Mouse (Mus musculus) fat pad, adult 2 months (tissue): ENCODE data around the gene Bbs9.

Source experiments
- DNase-seq: peaks from one replicate; pipeline ENCODE4 v3.0.0-alpha.2; 2011; ENCODE audit warnings: low read depth, low spot score; ENCODE audit errors: extremely low read depth

Bbs9 gene

DNA sequence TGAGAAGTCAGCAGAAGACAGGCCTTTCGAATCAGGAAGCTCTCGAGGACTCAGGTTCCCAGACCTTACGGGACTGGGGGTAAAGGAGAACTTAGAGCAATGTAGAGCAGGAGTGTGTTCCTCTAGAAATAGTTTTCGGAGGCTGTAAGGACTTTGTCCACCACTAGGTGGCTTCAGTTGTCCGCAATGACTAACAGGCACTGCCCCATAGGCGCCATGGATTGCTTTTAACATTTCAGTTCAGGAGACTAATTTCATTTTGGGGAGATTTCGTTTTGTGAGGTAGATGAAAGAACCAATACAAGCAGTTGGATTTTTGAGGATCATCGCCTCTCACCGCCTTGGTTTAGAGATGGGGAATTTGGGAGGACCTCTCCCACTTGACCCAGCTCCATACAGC is 149.5 kb downstream of the Bbs9 start:
- no peak for DNase-seq

DNA sequence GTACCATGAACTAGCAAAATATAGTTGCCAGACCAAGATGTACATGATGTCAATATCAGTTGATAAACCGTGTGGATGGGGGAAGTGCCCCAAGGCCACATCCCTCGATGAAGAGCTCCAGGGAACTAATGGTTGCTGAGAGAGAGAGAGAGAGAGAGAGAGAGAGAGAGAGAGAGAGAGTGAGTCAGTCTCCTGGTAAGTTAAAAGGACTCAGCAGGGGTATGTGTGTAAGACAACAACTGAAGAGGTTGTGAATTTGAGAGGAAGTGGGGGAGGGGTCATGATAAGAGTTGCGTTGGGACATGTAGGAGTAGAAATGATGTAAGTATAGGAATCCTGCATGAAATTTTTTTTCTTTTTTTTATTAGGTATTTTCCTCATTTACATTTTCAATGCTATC is 150.5 kb downstream of the Bbs9 start:
- DNase-seq, result no peak

DNA sequence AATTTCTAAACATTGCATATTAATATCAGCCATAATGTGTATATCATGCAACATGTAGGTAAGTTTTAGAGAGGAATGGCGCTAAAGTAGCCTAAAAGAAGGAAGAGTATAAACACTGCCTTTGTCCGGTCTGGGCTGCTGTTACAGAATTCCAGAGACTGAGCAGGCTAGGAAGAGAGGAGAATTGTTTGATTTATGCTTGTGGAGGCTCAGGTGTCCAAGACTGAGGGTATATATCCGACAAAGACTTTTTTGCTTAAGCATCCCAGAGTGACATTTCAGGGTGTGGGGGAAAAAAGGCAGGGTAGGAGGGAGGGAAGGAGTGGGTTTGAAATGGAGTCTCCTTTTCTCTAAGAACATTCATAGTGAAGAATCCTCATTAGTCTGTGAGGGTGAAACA is 152.4 kb downstream of the Bbs9 start:
- DNase-seq, result no peak

DNA sequence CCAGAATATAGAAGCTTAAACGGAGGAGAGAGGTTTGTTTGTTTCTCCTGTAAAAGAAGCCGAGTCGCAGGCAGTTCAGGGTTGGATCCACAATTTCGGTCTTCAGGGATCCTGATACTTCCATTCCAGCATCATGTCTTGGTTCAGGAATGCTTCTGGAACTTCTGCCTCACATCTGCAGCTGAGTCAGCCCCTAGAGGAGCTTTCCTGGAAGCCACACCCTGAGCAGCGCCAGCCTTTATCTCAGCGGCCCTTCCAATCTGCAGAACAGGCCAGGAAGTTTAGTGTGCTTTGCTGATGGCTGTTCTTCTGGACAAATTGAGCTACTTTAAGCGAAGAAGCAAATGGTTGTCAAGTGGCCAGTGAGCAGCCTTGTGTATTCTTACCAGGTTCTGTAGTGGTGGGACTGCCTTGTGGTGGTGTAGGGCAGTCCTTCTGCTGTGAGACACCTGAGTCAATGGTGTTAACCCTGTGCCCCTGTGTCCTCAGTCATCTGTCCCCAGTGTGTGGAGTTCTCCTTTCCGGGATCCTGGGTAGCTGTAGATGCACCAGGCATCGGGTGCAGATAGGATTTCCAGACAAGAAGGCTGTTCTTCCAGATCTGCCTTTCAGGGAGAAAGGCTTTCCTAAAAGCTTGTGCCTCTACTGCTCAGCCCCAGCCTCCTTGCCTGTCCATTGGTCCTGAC is 157.4 kb downstream of the Bbs9 start:
- DNase-seq, result no peak

DNA sequence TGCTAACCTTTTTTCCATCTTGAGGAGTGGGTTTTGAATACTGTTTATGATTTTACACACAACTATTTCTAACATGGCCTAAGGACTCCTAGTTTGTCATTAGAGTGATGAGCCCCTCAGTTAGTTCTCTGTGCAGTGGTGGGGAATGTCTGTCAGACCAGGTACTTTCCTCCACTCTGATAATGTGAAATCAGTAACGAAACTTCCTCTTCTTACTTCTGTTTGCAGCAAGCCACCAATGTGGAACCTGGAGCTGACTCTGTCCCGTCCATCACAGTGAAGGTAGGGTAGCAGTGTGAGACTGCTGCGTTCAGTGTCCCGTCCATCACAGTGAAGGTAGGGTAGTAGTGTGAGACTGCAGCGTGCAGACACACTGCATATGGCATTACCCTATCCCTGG is 163.0 kb downstream of the Bbs9 start:
- no peak for DNase-seq

DNA sequence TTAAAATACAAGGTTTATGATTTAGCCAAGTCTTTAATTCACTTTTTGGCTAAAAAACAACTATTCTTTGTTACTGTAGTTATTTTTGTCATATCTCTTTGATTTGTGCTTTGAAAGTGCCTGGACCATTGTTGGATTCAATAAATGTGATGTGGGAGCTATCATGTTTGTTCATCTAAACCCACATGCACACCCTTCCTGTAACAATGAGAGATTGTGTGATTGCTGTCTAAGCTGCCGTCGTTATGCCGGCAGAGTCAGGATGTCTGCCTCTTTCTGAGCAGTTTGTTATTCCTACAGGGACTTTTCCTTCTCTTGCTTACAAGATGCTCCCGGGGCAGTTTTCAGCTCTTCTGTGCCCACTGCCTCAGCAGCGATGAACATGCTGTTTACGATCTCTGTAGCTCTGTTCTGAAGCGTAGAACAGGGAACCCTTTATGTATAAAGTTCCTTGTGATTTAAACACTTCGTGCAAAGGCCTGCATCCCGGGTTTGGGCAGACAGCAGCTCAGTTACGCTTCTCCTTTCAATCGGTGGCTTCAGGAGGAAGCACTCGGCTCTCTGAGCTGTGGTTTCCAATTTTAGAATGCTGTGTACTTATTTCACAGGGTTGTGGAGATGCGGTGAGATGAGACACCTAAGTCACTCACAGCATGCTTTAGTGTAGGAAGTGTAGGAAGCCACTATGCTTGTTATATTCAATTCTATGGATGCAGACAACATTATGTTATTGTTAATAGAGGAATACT is 165.3 kb downstream of the Bbs9 start:
- no peak for DNase-seq

DNA sequence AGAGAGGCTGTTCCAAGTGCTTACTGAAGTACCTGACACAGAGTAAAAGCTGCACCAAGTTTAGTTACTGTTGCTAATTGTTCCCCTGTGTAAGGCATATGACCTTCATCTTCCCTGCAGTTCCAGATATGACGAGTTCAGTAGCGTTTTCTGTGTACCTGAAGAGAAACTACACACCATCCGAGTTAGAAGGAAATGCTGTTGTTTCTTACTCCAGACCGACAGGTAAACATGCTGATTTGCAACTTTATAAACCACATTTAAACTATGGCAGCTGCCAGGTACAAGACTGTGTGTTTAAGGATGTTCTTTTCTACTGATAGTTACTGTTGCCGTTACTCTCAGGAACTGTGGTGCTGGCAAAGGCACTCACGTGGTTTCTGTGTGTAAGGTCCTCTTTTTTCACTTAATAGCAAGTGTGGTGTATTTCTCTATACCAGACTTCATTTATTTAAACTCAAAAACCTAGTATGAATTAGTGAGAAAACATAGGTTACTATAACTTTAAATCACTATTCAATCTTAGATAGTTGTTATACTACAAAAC is 170.4 kb downstream of the Bbs9 start:
- DNase-seq, result no peak

DNA sequence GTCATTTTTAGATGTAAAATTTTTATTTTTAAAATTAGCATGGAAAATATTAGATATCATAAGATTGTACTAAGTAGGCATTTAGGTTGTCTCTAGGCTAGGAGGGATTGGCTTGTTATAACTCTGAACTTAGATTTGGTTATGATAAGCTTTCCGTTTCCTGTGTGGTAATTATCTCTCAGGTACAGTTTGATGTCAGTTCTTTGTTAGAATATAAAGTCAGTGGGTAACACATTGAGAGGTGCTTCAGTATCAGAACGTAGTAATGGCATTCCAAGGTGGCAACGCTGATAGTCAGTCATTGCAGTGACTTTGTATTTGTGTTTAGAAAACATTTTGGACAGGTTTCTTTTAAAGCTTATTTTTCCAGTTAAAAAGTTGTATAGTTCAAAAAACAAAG is 170.9 kb downstream of the Bbs9 start:
- DNase-seq, result no peak

DNA sequence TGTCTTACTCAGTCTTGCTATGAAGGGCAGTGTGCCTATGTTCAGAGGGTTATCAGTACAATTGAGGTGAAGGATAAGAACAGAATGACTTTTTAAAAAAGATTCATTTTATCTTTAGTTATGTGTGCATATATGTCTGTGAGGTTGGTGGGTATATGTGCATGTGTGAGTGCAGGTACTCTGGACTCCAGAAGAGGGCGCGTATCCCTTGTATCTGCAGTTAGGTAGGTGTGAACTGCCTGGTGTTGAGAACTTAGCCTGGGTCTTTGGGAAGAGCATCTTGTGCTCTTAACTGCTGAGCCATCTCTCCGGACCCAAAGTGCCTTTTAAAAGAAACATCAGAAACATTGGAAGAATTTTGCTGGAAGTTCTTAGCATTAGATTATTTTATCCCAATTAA is 172.6 kb downstream of the Bbs9 start:
- no peak for DNase-seq

DNA sequence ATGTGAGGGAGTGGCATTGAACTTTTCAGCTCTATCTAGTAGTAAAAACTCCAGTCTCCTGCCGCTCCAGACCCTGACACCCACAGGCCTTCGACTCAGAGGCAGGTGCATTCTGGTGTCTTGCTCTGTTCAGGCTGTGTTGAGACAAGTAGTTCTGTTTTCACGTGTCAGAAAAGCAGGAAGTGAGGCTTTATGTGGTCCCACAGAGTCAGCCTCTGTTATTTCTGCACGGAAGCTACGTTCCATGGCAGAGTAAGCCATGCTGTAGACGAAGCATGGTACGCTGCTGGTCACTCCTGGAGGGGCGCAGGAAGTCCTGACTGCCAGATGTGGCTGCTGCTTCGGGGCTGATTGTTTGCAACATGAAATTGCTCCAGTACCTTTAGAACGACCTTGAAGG is 174.1 kb downstream of the Bbs9 start:
- DNase-seq, result no peak

DNA sequence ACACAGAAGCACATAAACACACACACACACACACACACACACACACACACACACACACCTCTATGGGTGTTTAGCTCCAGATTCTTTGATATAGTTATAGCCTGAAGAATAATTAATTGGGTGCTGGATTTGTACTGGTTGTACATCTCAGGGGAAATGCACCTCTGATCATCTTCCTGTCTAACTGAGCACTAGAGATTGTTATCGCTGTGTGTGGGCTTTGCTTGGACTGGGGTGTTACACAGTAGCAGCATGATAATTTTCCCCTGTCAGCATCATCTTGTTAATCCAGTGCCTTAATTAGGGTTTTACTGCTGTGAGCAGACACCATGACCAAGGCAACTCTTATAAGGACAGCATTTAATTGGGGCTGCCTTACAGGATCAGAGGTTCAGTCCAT is 175.3 kb downstream of the Bbs9 start:
- DNase-seq, result no peak

DNA sequence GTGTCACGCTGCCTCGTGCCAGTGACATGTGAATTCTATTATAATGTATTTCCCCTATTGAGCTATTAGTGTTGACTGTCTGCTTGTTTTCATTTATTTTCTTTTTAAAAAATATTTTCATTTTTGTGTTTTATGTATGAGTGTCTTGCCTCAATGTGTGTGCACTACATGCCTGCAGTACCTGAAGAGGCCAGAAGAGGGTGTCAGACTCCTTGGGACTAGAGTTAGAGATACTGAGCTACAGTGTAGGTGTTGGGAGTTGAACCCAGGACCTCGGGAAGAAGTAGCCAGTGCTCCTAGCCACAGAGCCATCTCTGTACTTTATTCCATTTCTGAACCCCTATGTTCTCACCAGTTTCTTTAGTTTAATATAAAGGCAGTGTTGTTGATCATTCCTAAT is 176.1 kb downstream of the Bbs9 start:
- DNase-seq, result no peak

DNA sequence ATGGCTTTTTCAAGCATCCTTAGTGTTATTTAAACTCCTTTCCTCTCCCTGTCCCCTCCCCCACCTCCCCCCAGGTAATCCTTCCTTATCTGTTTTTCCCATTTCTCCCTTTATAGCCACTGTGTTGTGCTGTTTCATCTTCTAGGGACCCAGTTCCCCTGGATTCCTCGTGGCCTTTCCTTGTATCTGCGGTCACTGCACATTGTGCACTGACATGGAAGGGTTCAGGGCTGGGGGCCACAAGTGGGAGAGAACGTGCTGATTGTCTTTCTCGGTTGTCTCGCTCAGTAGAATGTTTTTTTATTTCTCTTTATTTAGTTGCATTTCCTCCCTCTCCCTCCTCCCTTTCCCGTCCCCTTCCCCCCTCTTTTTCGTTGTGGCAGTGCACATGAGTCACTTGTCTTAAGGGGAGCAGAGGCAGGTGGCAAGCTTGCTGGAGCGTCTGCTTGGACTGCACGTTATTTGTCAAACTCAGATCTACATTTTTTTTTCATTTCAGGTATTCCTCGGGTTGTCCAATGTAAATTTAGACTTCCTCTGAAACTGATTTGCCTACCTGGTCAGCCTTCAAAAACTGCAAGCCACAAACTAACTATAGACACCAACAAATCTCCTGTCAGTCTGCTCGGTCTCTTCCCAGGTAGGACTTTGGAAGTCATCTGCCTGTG is 179.3 kb downstream of the Bbs9 start:
- DNase-seq, result no peak

DNA sequence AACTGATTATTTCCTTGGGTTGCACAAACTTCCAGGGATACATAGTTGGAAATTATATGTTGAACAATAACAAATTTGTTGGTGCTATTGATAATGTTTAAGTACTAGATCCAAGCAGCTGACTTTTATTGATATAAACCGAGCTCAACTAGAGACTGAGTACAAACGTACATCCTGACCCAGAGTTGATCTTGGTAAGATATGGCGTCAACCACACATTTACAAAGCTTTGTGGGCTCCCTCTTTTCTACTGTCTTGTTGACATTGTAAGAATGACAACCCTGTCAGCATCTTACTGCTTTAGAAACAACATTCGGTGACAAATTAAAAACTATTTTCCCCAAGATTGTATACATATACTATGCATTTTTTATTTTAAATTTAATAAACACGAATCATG is 181.7 kb downstream of the Bbs9 start:
- DNase-seq, result no peak

DNA sequence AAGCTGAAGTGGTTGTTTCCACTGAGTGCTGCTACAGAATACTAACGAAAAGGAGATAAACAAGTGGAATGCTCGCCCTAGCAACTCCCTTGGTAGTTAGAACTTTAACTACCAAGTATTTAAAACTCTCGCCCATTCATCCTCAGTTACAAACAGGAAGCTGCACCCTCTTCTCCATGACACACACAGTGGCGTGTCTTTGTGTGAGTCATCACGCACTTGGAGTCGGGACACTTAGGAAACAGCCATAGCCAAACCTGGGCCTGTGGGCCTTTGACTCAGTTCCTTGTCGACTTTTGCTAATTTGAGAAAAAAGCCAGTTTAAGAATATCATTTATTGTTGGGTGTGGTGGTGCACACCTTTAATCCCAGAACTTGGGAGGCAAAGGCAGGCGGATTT is 189.6 kb downstream of the Bbs9 start:
- DNase-seq, result no peak

DNA sequence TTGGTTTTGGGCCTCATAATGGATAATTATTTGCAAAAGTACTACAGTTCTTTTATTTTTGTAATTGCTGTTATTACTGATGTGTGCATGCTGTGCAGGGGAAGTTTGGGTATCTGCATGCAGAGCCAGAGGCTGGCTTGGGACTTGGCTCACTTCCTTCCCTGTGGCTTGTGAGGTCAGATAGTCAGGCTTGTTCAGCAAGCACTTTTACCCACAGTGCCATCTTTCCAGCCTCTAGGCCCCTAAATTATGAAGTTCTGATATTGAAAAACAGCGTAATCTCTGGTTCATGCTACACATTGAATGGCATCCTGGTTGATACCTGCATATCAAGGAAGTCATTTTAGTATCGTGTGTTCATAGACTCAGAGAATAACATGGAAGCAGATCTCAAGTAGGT is 197.4 kb downstream of the Bbs9 start:
- no peak for DNase-seq

DNA sequence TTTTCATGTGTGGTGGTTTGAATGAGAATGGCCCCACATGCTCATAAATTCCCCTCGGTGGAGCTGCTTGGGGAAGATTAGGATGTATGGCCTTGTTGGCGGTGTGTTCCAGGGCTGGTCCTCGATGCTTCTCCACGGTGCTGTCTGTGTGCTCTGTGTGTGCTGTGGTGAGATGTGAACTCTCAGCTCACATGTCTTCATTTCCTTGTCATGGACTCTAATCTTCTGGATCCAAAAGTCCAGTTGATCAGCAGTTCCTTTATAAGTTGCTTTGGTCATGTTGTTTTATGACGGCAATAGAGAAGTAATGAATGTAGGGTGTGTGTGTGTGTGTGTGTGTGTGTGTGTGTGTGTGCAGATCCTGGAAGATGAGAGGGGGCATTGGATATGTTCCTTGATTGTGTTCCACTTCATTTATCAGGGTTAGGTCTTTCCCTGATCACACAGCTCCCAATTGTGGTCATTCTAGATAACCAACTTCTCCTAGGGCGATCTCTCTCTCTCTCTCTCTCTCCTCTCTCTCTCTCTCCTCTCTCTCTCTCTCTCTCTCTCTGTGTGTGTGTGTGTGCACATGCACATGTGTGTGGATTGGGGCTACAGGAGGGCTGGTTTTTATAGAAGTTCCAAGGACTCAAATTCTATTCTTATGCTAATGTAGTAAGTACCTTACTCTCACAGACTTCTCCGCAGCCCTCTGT is 201.8 kb downstream of the Bbs9 start:
- DNase-seq, result no peak

DNA sequence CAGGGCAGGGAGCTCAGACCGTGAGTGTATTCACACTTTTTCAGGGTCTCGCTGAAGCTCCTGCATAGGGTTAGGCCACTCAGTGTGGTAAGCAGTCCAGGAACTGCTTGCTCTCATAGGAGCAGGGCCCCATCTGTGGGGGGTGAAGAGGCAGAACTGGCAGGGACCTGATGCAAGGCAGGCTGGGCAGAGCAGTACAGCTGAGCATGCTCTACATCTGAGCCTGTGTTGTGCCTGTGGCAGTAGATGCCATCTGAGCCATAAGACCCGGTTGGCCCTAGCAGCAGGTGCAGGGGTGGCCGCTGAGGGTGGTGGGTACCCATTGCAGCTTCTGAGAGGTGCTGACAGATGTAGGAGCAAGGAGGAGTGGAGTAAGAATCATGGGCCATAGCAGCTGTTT is 202.5 kb downstream of the Bbs9 start:
- DNase-seq, result no peak

DNA sequence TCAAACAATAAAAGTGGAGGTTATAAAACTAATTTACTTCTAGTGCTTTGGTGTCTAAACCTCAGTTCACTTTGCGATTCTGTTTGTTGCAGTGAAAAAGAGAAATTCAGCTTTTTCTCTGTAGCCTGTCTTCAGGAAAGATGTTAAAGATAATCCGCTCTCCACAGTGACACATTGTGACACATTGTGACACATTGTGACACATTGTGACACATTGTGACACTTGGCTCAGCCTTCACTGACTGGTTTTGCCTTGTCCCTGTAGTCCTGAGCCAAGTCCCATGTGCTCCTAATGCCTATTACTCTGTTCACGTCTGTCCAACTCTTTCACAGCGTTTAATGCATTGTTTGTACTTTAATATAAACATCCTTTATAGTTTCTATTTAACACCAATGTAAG is 203.0 kb downstream of the Bbs9 start:
- DNase-seq, result peak; percentile 13

DNA sequence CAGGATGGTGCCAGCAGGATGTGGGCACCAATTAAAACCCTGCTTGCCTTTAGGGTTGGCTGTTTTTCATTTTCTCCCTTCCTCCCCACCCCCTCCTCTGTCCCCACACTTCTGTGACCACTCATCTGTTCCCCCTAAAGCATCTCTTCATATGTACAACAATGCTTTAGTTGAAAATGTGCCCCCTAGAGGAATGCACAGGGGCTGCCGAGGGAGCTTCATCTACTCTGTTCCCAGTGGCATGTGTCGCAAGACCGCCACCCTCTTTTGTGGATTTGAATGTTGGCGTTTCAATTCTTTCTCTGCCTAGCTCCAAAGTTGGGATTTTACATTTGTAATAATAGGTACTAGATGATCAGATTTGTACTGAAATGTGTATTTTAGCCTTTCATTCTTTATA is 204.0 kb downstream of the Bbs9 start:
- DNase-seq, result no peak

DNA sequence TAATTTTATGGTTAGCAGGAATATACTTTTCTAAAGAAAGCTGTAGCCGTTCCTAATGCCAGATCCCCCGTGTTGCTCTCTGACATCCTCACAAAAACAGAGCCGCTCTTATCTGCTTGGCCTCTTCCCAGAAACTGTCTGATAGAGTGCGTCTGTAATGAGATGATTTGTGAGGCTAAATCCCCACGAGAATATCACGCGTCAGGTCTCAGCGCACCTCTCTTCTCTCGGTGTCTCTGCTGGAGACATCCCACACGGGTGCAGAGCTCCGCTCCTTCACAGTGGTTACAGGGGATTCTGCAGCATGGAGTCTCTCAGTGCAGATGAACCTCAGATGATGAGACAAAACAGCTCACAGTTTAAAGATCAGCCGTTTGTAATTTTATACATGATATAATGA is 204.5 kb downstream of the Bbs9 start:
- no peak for DNase-seq

DNA sequence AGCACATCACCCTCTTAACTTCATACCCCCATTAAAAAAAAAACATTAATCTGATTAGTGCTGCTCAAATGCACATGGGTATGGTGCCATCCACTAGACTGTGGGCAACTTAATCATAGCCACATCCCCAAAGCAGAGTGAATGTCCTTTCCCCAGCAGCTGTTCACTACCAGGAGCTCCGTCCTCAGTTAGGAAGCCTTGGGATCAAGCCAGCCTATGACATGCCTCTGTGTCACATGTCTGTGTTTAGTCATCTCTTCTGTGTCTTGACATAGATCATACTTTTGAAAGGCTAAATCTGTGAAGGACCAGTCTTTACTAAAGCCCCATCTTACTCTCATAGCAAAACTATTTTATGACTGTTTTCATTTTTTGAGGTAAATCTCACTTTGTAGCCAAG is 205.0 kb downstream of the Bbs9 start:
- no peak for DNase-seq
